Mouse (Mus musculus) ES-E14 (cell line): ENCODE measurements around the gene Klhdc1.

Experiments used
- CHD2 ChIP-seq: IDR thresholded peaks from 2 replicates; pipeline ENCODE4 v1.6.1; 2014; ENCODE audit warnings: mild to moderate bottlenecking, low read depth, low read length, inconsistent platforms
- HCFC1 ChIP-seq: IDR thresholded peaks from 2 replicates; pipeline ENCODE4 v1.6.1; 2012; ENCODE audit warnings: low read length, inconsistent platforms, borderline replicate concordance; ENCODE audit not compliant: insufficient read depth
- MAFK ChIP-seq: IDR thresholded peaks from 2 replicates; pipeline ENCODE4 v1.6.1; 2014; ENCODE audit warnings: mild to moderate bottlenecking, low read depth, low read length, inconsistent platforms; ENCODE audit not compliant: insufficient read depth
- ZC3H11A ChIP-seq: IDR thresholded peaks from 2 replicates; pipeline ENCODE4 v1.6.1; 2012; ENCODE audit warnings: low read depth, mild to moderate bottlenecking, inconsistent platforms, low read length, borderline replicate concordance
- ZNF384 ChIP-seq: IDR thresholded peaks from 2 replicates; pipeline ENCODE4 v1.6.1; 2012; ENCODE audit warnings: low read depth, low read length, inconsistent platforms

DNA sequence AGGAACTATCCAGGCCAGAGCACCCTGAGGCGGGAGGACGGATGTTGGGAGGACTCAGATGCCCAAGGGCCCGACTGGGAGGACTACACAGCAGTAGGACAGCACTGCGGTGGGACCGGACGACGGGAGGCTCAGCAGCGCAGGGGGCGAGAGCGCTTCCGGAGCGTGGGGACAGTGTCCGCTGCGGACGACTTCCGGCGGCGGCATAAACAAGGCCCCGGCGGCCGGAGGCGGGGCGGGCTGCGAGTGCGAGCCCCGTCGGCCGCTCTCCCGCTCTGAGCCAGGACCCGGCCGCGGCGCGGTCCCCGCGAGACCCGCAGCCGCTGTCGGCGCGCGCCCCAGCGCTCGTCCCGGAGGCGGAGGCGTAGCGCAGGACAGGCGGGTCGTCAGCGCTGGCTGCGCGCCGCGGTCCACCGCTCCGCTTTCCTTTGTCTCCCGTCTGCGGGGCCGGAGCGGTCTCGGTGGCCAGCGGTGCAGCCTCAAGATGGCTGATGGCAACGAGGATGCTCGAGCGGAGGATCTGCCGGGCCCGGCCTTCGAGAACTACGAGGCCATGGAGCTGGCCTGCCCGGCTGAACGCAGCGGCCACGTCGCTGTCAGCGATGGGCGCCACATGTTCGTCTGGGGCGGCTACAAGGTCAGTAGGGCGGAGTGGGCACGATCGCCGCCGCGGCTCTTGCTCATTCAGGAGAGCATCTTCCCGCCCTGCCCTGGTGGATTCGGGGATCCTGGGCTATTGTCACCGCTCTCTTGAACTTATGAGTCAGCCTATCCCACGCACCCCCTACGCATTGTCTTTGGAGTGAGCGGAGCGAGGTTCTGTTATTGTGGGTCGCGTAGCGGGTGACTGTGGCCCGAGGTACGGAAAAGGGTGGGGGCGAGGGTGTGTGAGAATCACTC, 55.8 kb downstream of the Klhdc1 start, which contains the start of gene Klhdc2:
- peak; percentile 78; the same call in 1 of the 2 replicates for TF ChIP-seq HCFC1
- no peak for TF ChIP-seq ZC3H11A
- TF ChIP-seq MAFK: no peak
- no peak for TF ChIP-seq ZNF384
- TF ChIP-seq CHD2: no peak
